Mouse (Mus musculus) megakaryocyte, embryonic 14.5 days (primary cell): Measurements from ENCODE around the gene Aicda.

Experiments
- FLI1 ChIP-seq: IDR thresholded peaks from 2 replicates; pipeline ENCODE4 v1.6.1; 2012; ENCODE audit warnings: low read length, inconsistent platforms, mixed read lengths
- GATA1 ChIP-seq: IDR thresholded peaks from 3 replicates; pipeline ENCODE4 v1.6.1; 2012; ENCODE audit warnings: mixed read lengths, low read length, inconsistent platforms, borderline replicate concordance

- TF ChIP-seq GATA1 = no peak
- TF ChIP-seq FLI1 = no peak
These were observed 6.8 kb downstream of the Aicda start for GRCm38 (mm10) chr6:122560427-122560826.
